Mouse (Mus musculus) erythroblast, embryonic 14.5 days (primary cell): ENCODE data around the gene Smap2.

ENCODE experiments used
- GATA1 ChIP-seq: IDR thresholded peaks from 2 replicates; pipeline ENCODE4 v1.6.1; 2012; ENCODE audit warnings: low read length, inconsistent platforms, mixed read lengths
- TAL1 ChIP-seq: IDR thresholded peaks from 3 replicates; pipeline ENCODE4 v1.6.1; 2012; ENCODE audit warnings: low read length, inconsistent platforms, mixed read lengths

DNA sequence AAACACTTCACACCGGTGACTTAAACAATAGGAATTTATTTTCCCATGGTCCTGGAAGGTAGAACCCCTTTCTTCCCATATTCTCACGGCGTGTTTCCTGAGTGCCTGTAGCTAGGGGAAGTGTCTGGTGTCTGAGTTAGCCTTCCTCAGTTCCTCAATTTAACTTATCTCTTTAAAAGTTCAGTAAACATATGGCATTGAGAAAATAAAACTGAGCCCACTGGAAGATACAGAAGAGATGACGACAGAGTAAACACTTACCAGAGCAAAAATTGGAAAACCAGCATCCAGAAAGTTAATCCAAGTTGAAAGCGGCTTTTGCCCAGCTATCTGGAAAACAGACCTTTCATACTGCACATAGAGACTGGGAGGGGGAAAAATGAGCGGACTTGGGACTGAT lies 64.9 kb downstream of the Smap2 start:
- TF ChIP-seq GATA1 (no peak), TAL1 (no peak)
